Mouse (Mus musculus) C2C12 (cell line): ENCODE data around the gene Lefty1. TPM values are rescaled to one million over a fixed set of nuclear protein-coding genes. Genes with fewer than 3 reads are reported as not detected.
"Not testable (repeated sequence)": the region's sequence is repeated elsewhere in the genome, so short reads cannot be mapped to it uniquely, and the experiment has no call there.

Source experiments
- H3K27me3 ChIP-seq: one replicate; pipeline ENCODE4 v1.6.1; 2011; ENCODE audit not compliant: control insufficient read depth, insufficient read depth, insufficient read length
- H3K36me3 ChIP-seq: one replicate; pipeline ENCODE4 v1.6.1; 2011; ENCODE audit not compliant: control insufficient read depth, insufficient read depth
- H3K4me3 ChIP-seq: one replicate; pipeline ENCODE4 v1.5.1; 2011; ENCODE audit warnings: mild to moderate bottlenecking, control low read depth; ENCODE audit not compliant: poor library complexity, insufficient read depth, severe bottlenecking
- H3K79me2 ChIP-seq: one replicate; pipeline ENCODE4 v1.6.1; 2011; ENCODE audit not compliant: control insufficient read depth, insufficient read depth
- H3K79me3 ChIP-seq: one replicate; pipeline ENCODE4 v1.6.1; 2011; ENCODE audit warnings: low read depth, control low read depth
- H3ac ChIP-seq: one replicate; pipeline ENCODE3; 2011; ENCODE audit warnings: low read depth; ENCODE audit not compliant: control insufficient read depth, insufficient read length
- CEBPB ChIP-seq: IDR thresholded peaks from one replicate; pipeline ENCODE4 v1.6.1; 2011; ENCODE audit warnings: low read depth, mild to moderate bottlenecking, control low read depth, moderate library complexity
- CTCF ChIP-seq: IDR thresholded peaks from one replicate; pipeline ENCODE4 v1.5.1; 2011; ENCODE audit not compliant: control insufficient read depth, insufficient read depth, insufficient read length
- FOSL1 ChIP-seq: IDR thresholded peaks from one replicate; pipeline ENCODE4 v1.8.0; 2011; ENCODE audit warnings: mild to moderate bottlenecking, low read length; ENCODE audit not compliant: poor library complexity, insufficient read depth, severe bottlenecking
- MAX ChIP-seq: IDR thresholded peaks from one replicate; pipeline ENCODE4 v1.6.1; 2011; ENCODE audit warnings: mild to moderate bottlenecking, control low read depth
- MYOD1 ChIP-seq: IDR thresholded peaks from one replicate; pipeline ENCODE4 v1.6.1; 2011; ENCODE audit warnings: low read depth; ENCODE audit not compliant: control insufficient read depth, insufficient read length
- MYOG ChIP-seq: IDR thresholded peaks from one replicate; pipeline ENCODE4 v1.6.1; 2011; ENCODE audit not compliant: control insufficient read depth, insufficient read length; ENCODE audit errors: extremely low read depth
- USF1 ChIP-seq: IDR thresholded peaks from one replicate; pipeline ENCODE4 v1.6.1; 2011; ENCODE audit warnings: low read depth, mild to moderate bottlenecking, control low read depth, moderate library complexity
- polyA plus RNA-seq: library from polyadenylated mRNA; unstranded; fragments of >200 nt; fragmentation: generic; extraction: Trizol; gene quantifications from one replicate; pipeline ENCODE4 v1.2.1, GENCODE M21; 2012; ENCODE audit warnings: missing spikeins

The Lefty1 gene
- polyA plus RNA-seq, 1 experiment, result 2.1 TPM

GRCm38 (mm10) chr1:180967261-180967660, 32.4 kb downstream of the Lefty1 start:
- Histone ChIP-seq H3K4me3 (no peak overlapping the region), H3K27me3 (no peaks in the 10 kb centered on the region), H3K36me3 (peaks cover 83% of the 10 kb centered on the region), H3K79me3 (no peaks in the 10 kb centered on the region), H3ac (no peak overlapping the region), H3K79me2 (no peaks in the 10 kb centered on the region)
- no peak for TF ChIP-seq MYOG
- TF ChIP-seq MAX, result no peak
- TF ChIP-seq CEBPB, result no peak
- TF ChIP-seq FOSL1, result no peak
- TF ChIP-seq USF1, result no peak
- no peak for TF ChIP-seq MYOD1
- no peak for TF ChIP-seq CTCF

GRCm38 (mm10) chr1:180972941-180973340, 38.1 kb downstream of the Lefty1 start:
- TF ChIP-seq FOSL1 (no peak), USF1 (no peak), MYOD1 (no peak), CTCF (no peak), MAX (no peak), CEBPB (no peak)
- Histone ChIP-seq H3K79me3 (no peaks in the 10 kb centered on the region), H3K79me2 (no peaks in the 10 kb centered on the region), H3K36me3 (peaks cover 52% of the 10 kb centered on the region), H3K4me3 (no peak overlapping the region), H3ac (no peak overlapping the region), H3K27me3 (no peaks in the 10 kb centered on the region)

- no peak overlapping the region for H3ac ChIP-seq
- peaks cover 40% of the 10 kb centered on the region for H3K36me3 ChIP-seq
- no peaks in the 10 kb centered on the region for H3K79me3 ChIP-seq
- TF ChIP-seq MAX (no peak), CEBPB (no peak), USF1 (no peak), MYOD1 (no peak), MYOG (no peak), FOSL1 (no peak), CTCF (peak; percentile 44)
- H3K4me3 ChIP-seq, result no peak overlapping the region
- no peaks in the 10 kb centered on the region for H3K27me3 ChIP-seq
- no peaks in the 10 kb centered on the region for H3K79me2 ChIP-seq
Measured at GRCm38 (mm10) chr1:180974126-180974746, 39.4 kb downstream of the Lefty1 start.

DNA sequence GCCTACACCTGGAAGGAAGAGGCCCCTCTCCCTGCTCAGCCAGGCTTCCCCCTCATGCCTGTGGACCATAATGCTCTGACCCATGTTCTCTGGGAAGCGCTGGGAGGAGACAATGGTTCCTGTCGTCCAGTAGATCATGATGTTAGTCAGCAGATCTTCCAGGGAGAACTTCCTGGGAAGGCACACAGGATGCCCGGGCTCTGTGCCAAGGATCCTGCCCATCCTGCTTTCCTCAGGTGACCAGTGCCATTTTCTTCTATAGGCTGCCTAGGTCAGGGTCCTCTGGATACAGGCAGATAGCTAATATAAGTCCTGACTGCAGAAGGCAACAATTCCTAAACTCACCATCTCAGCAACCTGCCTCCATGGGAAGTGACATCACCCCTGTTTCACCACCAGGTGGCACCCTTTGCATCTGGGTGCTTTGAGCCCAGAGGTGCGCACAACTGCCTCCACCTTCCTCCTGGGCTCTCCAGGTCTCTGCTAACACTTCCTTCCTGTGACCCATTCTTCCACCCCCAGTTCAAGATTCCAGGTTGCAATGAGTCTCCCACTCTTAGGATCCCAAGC, 41.4 kb downstream of the Lefty1 start:
- H3K36me3 ChIP-seq, result peaks cover 23% of the 10 kb centered on the region
- peak; percentile 53 for TF ChIP-seq CTCF
- TF ChIP-seq MYOD1, result no peak
- TF ChIP-seq FOSL1, result no peak
- H3K79me3 ChIP-seq, result no peaks in the 10 kb centered on the region
- H3K27me3 ChIP-seq, result no peaks in the 10 kb centered on the region
- H3ac ChIP-seq, result no peak overlapping the region
- no peaks in the 10 kb centered on the region for H3K79me2 ChIP-seq
- no peak overlapping the region for H3K4me3 ChIP-seq

DNA sequence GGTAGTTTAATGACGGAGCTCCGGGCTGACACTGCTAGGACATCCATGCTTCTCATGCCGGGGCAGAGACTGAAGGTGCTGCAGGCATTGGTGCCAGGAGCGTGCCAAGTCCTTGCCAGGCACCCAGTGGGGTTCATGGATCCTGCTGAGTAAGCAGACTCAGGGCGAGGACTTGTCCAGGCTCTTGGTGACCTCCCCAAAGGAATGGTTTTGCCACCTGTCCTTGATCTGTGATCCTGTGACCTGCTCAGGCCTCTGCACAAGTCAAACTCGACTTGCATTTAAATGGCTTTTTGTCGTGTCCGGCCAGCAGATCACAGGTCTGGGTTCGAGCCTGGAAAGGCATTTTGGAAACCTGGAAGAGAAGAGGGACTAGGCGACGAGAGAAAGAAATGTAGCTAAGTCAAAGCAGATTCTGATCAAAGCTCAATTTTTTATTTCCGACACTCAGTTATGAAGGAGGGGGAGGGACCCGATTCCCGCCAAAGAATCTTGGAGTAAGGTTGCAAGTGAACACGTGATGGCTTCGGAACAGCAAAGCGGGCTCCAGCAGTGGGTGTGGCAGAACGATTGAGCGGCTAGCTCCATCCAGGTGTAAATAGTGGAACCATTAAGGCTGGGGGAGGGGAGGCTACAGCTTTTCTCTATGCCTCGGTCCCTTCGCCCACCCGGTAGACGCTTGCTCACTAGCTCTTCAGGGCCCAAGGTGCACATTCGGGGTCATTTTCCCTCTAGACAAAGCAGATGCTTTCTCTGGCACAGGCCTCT, 44.8 kb downstream of the Lefty1 start:
- no peak overlapping the region for H3ac ChIP-seq
- no peaks in the 10 kb centered on the region for H3K79me2 ChIP-seq
- TF ChIP-seq MYOG (no peak), MAX (no peak), CTCF (no peak), CEBPB (no peak), FOSL1 (no peak), MYOD1 (no peak)
- no peaks in the 10 kb centered on the region for H3K27me3 ChIP-seq
- H3K4me3 ChIP-seq, result no peak overlapping the region
- no peaks in the 10 kb centered on the region for H3K79me3 ChIP-seq
- no peaks in the 10 kb centered on the region for H3K36me3 ChIP-seq

DNA sequence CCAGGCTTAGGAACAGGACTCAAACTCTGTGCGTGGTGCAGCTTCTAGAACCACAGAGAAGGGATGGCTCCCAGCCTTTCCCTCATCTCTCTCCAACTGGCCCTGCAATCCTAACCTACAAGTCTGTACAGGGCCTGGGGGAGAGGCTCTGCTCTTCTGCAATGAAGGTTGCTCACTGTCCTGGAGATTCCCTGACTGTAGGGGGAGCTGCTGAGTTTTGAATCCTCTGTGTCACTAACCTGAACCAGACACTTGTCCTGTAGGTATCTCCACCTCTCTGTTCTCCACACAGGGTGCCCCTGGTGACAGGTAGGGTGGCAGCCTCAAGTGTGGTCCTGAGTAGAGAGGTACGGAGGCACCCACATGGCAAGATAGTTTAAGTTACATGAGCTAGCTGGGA, 45.6 kb downstream of the Lefty1 start:
- TF ChIP-seq FOSL1, result no peak
- no peak for TF ChIP-seq MYOG
- no peak for TF ChIP-seq USF1
- TF ChIP-seq CEBPB, result no peak
- TF ChIP-seq MYOD1, result no peak
- TF ChIP-seq MAX, result no peak
- TF ChIP-seq CTCF, result no peak
- H3K79me3 ChIP-seq, result no peaks in the 10 kb centered on the region
- no peaks in the 10 kb centered on the region for H3K36me3 ChIP-seq
- H3K4me3 ChIP-seq, result no peak overlapping the region
- H3K27me3 ChIP-seq, result no peaks in the 10 kb centered on the region
- H3K79me2 ChIP-seq, result no peaks in the 10 kb centered on the region
- no peak overlapping the region for H3ac ChIP-seq

- not testable (repeated sequence) for H3K4me3 ChIP-seq, H3K27me3 ChIP-seq, H3ac ChIP-seq, H3K79me2 ChIP-seq, H3K36me3 ChIP-seq, H3K79me3 ChIP-seq
Measured at GRCm38 (mm10) chr1:180981298-180982046, 46.6 kb downstream of the Lefty1 start.
